Mouse (Mus musculus) gastrocnemius, postnatal 36 days (tissue): Measurements from ENCODE around the gene Pafah2. TPM values are rescaled to one million over a fixed set of nuclear protein-coding genes. Genes with fewer than 3 reads are reported as not detected.

Experiments used
- DNase-seq, 2 experiments: peaks; one replicate each; pipeline ENCODE4 v3.0.0; 2022
- intact Hi-C: fragments of 180-260 bp; cut with DNase I; formaldehyde crosslinking; loops from one replicate; pipeline ENCODE4 v1.15.1; 2025
- long read RNA-seq, 2 experiments: library from polyadenylated mRNA; stranded (forward); transcript quantifications; one replicate each; pipeline ENCODE4 v2.0.0; 2021
- total RNA-seq, 2 experiments: library from RNA; stranded (reverse); gene quantifications; 2 replicates each; pipeline ENCODE4 v1.2.3; 2021

The Pafah2 gene
- 1 to 10 TPM; 1.8 to 4.0 TPM for total RNA-seq
- long read RNA-seq, experiment 1, partial matches to known transcripts = 0 of 3 reads
- long read RNA-seq, experiment 1, other reads (novel, unspliced or antisense) = 2 of 3 reads
- long read RNA-seq, experiment 2, partial matches to known transcripts = 1 of 1 reads
- long read RNA-seq, experiment 2, other reads (novel, unspliced or antisense) = 0 of 1 reads

- intact Hi-C loops = loop anchor here (1.0 to 2.0 kb wide), 2 partner anchors 73 to 82 kb away; partner anchors contain the start of gene Stmn1
- DNase-seq = peak; percentile 81 to 90
These were observed at the start of gene Pafah2 for GRCm38 (mm10) chr4:134395977-134396825. Pafah2 (plus strand) TSS chr4:134396320.

- intact Hi-C loops = no loop called here
- peak in 1 of 2 experiments; percentile 31 for DNase-seq
These were observed 48.0 kb upstream of the Pafah2 start for GRCm38 (mm10) chr4:134348078-134348477.

- no peak for DNase-seq
- intact Hi-C loops = no loop called here
These were observed 47.6 kb upstream of the Pafah2 start for GRCm38 (mm10) chr4:134348545-134348944.

GRCm38 (mm10) chr4:134349829-134350228, 46.3 kb upstream of the Pafah2 start:
- no peak for DNase-seq

GRCm38 (mm10) chr4:134350641-134351040, 45.5 kb upstream of the Pafah2 start:
- DNase-seq = no peak
- intact Hi-C loops = no loop called here

More at GRCm38 (mm10) chr4:134349829-134350228, 46.3 kb upstream of the Pafah2 start:
- intact Hi-C loops = no loop called here

GRCm38 (mm10) chr4:134351329-134352260, 44.5 kb upstream of the Pafah2 start:
- intact Hi-C loops = no loop called here
- DNase-seq = no peak

- no peak for DNase-seq
- intact Hi-C loops = no loop called here
These were observed 43.8 kb upstream of the Pafah2 start for GRCm38 (mm10) chr4:134352261-134352707.

- intact Hi-C loops = no loop called here
- DNase-seq = no peak
These were observed 43.2 kb upstream of the Pafah2 start for GRCm38 (mm10) chr4:134352929-134353328.

- intact Hi-C loops = no loop called here
- DNase-seq = no peak
These were observed 42.4 kb upstream of the Pafah2 start for GRCm38 (mm10) chr4:134353527-134354409.

GRCm38 (mm10) chr4:134355841-134356452, 40.2 kb upstream of the Pafah2 start:
- peak; percentile 66 to 78 for DNase-seq
- intact Hi-C loops = loop anchor here (5.0 kb wide), 1 partner anchor 39 kb away; the partner anchor contains the start of gene Trim63

GRCm38 (mm10) chr4:134356591-134357460, 39.3 kb upstream of the Pafah2 start:
- intact Hi-C loops = loop anchor here (5.0 kb wide), 1 partner anchor 40 kb away; the partner anchor contains the start of gene Trim63
- DNase-seq = peak; percentile 52 to 55

GRCm38 (mm10) chr4:134357461-134357771, 38.7 kb upstream of the Pafah2 start:
- intact Hi-C loops = loop anchor here (5.0 kb wide), 1 partner anchor 40 kb away; the partner anchor contains the start of gene Trim63
- no peak for DNase-seq

GRCm38 (mm10) chr4:134359649-134360048, 36.5 kb upstream of the Pafah2 start:
- DNase-seq = no peak
- intact Hi-C loops = loop anchor here (5.0 kb wide), 1 partner anchor 42 kb away; the partner anchor contains the start of gene Trim63

GRCm38 (mm10) chr4:134361215-134361614, 34.9 kb upstream of the Pafah2 start:
- DNase-seq = no peak
- intact Hi-C loops = no loop called here

GRCm38 (mm10) chr4:134362124-134362523, 34.0 kb upstream of the Pafah2 start:
- DNase-seq = no peak
- intact Hi-C loops = no loop called here

GRCm38 (mm10) chr4:134362586-134362985, 33.5 kb upstream of the Pafah2 start:
- no peak for DNase-seq

GRCm38 (mm10) chr4:134365280-134365679, 30.8 kb upstream of the Pafah2 start:
- DNase-seq = no peak
- intact Hi-C loops = no loop called here

More at GRCm38 (mm10) chr4:134362586-134362985, 33.5 kb upstream of the Pafah2 start:
- intact Hi-C loops = no loop called here
